Mouse (Mus musculus): ENCODE measurements at regions not wholly inside any gene's neighbourhood (a gene's known extent, or its start where the extent isn't known, plus 50 kb on each side); places are given as distances from the start of the nearest gene placed in this dataset.
"Not testable (repeated sequence)": the region's sequence is repeated elsewhere in the genome, so short reads cannot be mapped to it uniquely, and the experiment has no call there.

DNA sequence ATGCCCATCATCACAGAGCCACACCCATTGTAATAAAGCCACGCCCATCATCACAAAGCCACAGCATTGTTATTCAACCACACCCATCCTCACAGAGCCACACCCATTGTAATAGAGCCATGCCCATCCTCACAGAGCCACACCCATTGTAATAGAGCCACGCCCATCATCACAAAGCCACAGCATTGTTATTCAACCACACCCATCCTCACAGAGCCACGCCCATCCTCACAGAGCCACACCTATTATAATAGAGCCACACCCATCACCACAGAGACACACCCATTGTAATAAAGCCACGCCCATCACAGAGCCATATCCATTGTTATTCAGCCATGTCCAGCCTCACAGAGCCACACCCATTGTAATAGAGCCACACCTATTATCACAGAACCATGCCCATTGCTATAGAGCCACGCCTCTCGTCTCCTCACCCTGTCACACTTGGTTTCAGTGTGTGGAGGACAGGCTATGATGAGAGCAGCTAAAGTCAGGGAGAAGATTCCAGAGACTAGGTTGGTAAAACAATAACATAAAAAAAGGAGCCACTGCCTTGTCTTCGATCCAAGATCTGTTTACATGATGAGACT, 85.6 kb downstream of the Gxylt1 start:
- no peak for DNase-seq (ENCODE audit: low spot score)

- DNase-seq (ENCODE audit: low spot score) = no peak
Observed at GRCm38 (mm10) chr15:93176221-93176620, 98.8 kb downstream of the Gxylt1 start.

GRCm38 (mm10) chr15:93168784-93169183, 106.2 kb downstream of the Gxylt1 start:
- no peak for DNase-seq (ENCODE audit: low spot score)

GRCm38 (mm10) chr15:93167451-93167850, 107.5 kb downstream of the Gxylt1 start:
- no peak for DNase-seq (ENCODE audit: low spot score)

DNA sequence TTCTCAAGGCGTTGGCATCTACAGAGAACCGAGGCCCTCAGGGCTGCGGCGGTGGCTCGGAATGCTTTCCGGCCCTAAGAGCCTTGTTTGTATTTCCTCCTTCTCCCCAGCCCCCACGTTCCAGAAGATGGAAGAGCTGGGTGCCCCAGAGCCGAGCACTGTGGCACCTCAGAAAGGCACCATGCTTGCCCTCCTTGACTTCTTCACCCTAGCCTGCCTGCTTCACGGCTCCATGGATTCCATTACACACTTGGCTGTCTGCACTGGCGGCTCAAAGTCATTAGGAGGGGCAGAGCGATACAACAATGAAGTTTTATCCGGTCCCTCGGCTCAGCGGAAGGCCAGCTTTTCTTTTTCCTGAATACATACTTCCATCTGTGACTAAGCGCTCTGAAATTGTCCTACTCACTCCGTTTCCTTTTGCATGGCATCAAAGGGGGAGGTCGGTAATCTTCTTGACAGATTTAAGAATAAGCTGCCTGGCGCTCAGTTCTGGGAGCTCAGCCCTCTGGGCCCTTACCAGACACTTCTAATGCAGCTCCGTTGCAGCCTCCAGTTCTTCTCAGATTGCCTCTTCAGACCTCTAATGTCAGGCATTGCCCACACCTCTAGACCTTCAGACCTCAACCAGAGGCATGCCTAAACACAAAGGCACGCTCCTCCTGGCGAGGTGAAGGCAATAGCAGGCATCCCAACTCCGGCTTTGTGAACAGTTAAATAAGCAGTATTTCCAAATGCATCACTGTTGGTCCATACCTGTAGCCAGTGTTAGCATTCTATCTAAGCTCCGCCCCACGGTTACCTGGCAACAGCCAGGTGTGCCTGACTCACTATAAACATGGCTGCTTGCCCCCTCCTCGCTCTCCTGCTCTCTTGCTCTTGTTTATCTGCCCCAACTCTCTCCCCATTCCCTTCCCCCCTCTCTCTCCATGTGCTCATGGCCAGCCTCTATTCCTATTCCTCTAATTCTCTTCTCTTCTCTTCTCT, 112.8 kb downstream of the Gxylt1 start:
- DNase-seq (ENCODE audit: low spot score) = peak; percentile 3

GRCm38 (mm10) chr15:93161329-93161728, 113.7 kb downstream of the Gxylt1 start:
- peak; percentile 42 for DNase-seq (ENCODE audit: low spot score)

GRCm38 (mm10) chr15:93155756-93156155, 119.2 kb downstream of the Gxylt1 start:
- no peak for DNase-seq (ENCODE audit: low spot score)

GRCm38 (mm10) chr15:93154022-93154421, 121.0 kb downstream of the Gxylt1 start:
- no peak for DNase-seq (ENCODE audit: low spot score)

GRCm38 (mm10) chr15:93144899-93145298, 130.1 kb downstream of the Gxylt1 start:
- no peak for DNase-seq (ENCODE audit: low spot score)

DNA sequence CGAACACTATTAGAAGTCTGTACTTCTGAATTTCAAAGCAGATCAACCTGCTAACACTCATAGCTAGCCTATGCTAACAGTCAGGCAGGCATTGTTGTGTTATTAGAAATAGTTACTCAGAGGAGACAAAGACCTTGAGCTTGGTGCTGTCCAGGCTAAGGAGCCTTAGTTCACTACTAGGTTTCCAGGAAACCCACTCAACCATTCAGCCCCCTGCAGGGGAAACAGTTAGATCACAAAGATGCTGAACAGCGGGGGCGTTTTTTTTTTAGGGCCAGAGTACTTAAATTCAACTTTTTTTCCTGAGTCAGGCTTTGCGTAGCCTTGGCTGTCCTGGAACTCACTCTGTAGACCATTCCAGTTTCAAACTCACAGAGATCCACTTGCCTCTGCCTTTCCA, 130.7 kb downstream of the Gxylt1 start:
- DNase-seq (ENCODE audit: low spot score) = no peak

DNA sequence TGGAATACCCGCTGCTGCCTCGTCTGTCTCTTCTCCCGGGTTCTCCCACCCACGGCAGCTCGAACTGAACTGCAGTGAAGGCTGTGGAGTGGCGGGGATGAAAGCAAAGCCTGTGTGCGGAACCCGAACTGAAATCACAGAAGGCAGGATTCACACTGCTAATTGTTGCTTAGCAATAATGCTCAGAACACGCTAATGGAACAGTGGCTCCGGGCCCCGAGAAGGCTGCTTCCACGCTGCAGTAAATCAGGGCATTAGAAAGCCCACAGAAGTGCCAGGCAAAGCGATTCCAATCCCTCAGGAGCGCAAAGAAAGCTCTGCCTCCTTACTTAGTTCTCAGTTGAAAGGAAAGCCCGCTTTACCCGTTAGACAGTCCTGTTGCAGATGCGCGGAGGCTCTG, 141.6 kb downstream of the Gxylt1 start:
- DNase-seq (ENCODE audit: low spot score) = no peak

DNA sequence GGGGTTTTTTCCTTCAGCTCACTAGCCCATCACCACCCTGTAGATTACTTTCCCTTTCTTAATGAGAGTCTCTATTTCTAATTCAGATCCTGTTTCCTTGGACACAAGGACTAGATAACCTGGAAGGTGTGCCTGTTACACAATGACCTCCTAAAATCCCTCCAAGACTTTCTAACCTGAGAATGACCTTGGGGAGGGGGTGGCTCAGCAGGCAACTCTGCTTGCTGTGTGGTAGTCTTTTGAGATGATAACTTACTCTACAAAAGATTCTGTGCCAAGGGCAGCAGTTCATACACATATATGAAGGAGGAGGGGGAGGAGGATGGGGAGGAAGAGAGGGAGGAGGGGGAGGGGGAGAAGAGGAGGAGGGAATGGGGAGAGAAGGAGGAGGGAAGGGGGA, 143.9 kb downstream of the Gxylt1 start:
- no peak for DNase-seq (ENCODE audit: low spot score)

GRCm38 (mm10) chr15:93125261-93125660, 149.7 kb downstream of the Gxylt1 start:
- DNase-seq (ENCODE audit: low spot score) = no peak

- DNase-seq (ENCODE audit: low spot score) = no peak
Observed at GRCm38 (mm10) chr15:93121156-93121555, 153.8 kb downstream of the Gxylt1 start.

DNA sequence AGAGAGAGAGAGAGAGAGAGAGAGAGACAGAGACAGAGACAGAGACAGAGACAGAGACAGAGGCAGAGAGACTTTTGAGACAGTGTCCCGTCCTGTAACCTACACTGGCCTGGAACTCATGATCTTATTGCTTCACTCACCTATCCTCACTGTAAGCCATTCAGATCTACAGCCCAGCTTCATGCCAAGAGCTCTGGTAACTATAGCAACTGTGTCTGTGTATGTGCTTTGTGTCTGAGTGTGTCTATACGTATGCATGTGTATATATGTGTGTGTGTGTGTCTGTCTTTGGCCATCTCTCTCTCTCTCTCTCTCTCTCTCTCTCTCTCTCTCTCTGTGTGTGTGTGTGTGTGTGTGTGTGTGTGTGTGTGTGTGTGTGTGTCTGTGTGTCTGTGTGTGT, 157.2 kb downstream of the Gxylt1 start:
- not testable (repeated sequence) for DNase-seq (ENCODE audit: low spot score)

DNA sequence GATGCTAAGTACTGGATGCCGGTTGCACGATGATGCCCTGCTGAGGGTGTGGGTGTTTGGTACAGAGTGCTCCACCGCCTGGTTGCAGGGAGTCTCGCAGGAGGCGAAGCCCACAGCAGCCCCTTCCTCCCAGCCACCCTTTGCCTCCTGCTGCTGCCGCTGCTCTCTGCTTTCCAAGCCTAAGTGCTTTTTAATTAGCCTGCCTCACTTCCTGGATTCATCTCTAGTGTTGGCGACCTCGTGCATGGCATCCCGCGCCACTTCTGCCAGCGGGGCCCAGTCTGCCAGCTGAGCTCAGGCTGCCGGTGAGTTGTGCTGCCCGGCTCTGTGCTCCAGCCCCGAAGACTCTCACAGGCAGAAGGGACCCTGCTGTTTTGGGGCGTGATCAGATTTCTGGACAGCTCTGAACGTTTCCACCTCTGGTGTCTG, 159.3 kb downstream of the Gxylt1 start:
- no peak for DNase-seq (ENCODE audit: low spot score)

DNA sequence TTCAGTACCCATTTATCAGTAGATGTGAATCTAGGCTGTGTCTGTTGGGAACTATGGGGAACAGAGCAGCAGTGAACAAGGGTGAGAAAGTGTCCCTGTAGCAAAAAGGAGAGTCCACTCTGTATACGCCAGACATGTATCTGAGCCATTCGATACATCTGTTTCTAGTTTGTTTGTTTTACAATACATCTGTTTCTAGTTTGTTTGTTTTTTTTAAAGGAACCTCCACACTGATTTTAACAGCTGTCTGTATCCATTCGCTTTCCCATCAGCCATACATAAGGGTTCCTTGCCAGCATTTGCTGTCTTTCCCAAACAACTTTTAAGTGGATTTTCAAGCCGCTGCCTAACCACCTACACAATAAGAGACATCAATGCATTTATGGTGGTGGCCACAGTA, 170.0 kb downstream of the Gxylt1 start:
- DNase-seq (ENCODE audit: low spot score) = no peak

DNA sequence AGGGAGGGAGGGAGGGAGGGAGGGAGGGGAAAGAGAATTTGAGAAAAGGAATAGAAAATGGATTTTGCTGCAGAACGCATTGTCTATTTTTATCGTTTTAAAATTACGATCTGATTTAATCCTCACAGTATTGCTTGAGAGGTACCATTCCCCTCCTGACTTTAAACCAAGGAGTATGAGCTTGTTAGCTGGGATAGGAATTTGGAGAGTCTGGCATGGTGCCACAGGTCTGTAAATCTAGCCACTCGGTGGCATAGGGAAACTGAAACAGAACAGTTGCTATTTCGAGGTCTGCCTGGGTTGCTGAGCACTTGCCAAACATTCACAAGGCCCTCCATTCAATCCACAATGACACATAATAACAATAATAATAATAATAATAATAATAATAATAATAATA, 171.6 kb downstream of the Gxylt1 start:
- DNase-seq (ENCODE audit: low spot score) = no peak

- DNase-seq (ENCODE audit: low spot score) = no peak
Observed at GRCm38 (mm10) chr15:93101881-93102280, 173.1 kb downstream of the Gxylt1 start.

GRCm38 (mm10) chr15:93100837-93101236, 174.1 kb downstream of the Gxylt1 start:
- no peak for DNase-seq (ENCODE audit: low spot score)

DNA sequence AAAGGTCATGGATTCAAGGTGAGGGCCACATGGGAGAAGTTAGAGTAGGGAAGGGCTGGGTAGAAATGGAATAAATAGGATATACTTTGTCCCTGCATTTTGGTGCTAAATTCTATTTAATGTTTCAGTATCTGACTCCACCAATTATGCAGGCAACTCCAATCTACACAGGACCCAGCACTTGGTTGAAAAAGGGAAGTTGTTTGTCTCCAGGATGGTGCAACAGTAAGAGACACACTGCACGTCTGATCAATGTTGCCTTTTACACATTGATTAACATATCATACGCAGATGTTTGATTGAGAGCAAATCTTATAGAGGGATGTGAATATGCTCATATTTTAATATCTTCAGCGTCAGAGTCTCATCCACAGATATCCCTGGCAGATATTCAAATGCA, 175.1 kb downstream of the Gxylt1 start:
- DNase-seq (ENCODE audit: low spot score) = no peak

DNA sequence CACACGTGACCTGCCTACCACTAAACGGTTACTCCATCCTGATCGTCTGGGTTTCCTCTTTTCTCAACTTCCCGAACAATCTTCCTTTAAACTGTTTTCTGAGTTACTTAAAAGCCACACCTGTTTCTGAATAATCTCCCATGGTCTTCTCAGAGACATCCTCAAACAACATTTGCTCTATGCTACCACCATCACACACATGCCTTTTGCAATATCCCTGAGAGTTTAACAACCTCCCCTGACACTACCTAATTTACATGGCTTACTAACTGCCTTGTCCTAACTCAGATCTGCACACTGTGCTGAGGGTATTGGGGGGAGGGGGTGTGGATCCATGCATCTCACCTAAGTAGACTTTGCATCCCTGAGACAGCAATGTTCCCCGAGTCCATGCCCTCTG, 178.6 kb downstream of the Gxylt1 start:
- no peak for DNase-seq (ENCODE audit: low spot score)

DNA sequence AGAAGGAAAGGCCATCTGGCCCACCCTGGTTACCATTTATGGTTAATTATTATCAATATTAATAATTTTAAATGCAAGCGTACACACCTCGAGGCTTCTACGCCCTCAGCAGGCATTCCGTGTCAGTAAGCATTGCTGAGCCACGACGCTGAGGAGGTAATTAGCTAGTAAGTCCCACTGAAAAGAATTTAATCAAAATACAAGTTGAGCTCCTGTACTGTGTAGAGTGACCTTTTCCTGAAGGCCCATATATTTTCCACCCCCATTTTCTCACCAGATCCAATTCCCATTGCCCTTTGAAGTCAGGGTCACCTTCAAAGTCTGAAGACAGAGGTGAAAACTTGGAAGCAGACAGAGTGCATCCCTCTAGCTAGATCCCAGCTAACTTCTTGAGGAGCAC, 179.8 kb downstream of the Gxylt1 start:
- no peak for DNase-seq (ENCODE audit: low spot score)

Data from heart, adult 8-10 months (tissue).